Mouse (Mus musculus) small intestine, adult 2 months (tissue): Measurements from ENCODE around the gene Mxi1. TPM values are rescaled to one million over a fixed set of nuclear protein-coding genes. Genes with fewer than 3 reads are reported as not detected.

ENCODE experiments used
- H3K27ac ChIP-seq: fragments of 200-500 bp; 2 replicates; pipeline ENCODE4 v1.5.1; 2012; ENCODE audit warnings: low read depth, low read length, control low read depth, inconsistent platforms; ENCODE audit not compliant: insufficient read depth
- H3K27me3 ChIP-seq: fragments of 200-500 bp; 2 replicates; pipeline ENCODE4 v1.6.1; 2012; ENCODE audit warnings: mild to moderate bottlenecking, moderate library complexity, low read length, inconsistent platforms; ENCODE audit not compliant: control insufficient read depth, insufficient read depth
- H3K36me3 ChIP-seq: fragments of 200-500 bp; 2 replicates; pipeline ENCODE4 v1.6.1; 2012; ENCODE audit warnings: mild to moderate bottlenecking, low read length, control low read depth, inconsistent platforms; ENCODE audit not compliant: control insufficient read depth, insufficient read depth
- H3K4me1 ChIP-seq: fragments of 200-500 bp; 2 replicates; pipeline ENCODE4 v1.6.1; 2012; ENCODE audit warnings: low read length, inconsistent platforms, mixed read lengths; ENCODE audit not compliant: control insufficient read depth, insufficient read depth, insufficient read length
- H3K4me3 ChIP-seq: fragments of 200-500 bp; 2 replicates; pipeline ENCODE4 v1.5.1; 2012; ENCODE audit warnings: low read depth, mild to moderate bottlenecking, control low read depth, inconsistent platforms, low read length, moderate library complexity
- CTCF ChIP-seq: fragments of 200-500 bp; IDR thresholded peaks from 2 replicates; pipeline ENCODE4 v1.5.1; 2012; ENCODE audit warnings: low read depth, mild to moderate bottlenecking, control low read depth, inconsistent platforms, low read length, moderate library complexity, mixed read lengths; ENCODE audit not compliant: insufficient replicate concordance, insufficient read length; ENCODE audit errors: extremely low read depth
- POLR2A ChIP-seq: fragments of 200-500 bp; IDR thresholded peaks from 2 replicates; pipeline ENCODE4 v1.6.1; 2012; ENCODE audit warnings: low read depth, mild to moderate bottlenecking, control low read depth, inconsistent platforms, low read length, moderate library complexity
- WGBS: fragments of 180-500 bp; shearing (Covaris S2); methylation state at CpG from one replicate; pipeline ENCODE4 v1.1.7; 2018; 5-methylcytosine and 5-hydroxymethylcytosine counted together
- polyA plus RNA-seq: library from polyadenylated mRNA; depleted of rRNA; stranded (reverse); fragments of >200 nt; gene quantifications from 2 replicates; pipeline ENCODE4 v1.2.3, GENCODE M21; 2012

The Mxi1 gene
- polyA plus RNA-seq, 1 experiment: 66.0 TPM

GRCm38 (mm10) chr19:53312336-53312871, 2.1 kb downstream of the Mxi1 start:
- Histone ChIP-seq H3K36me3 (no peaks in the 10 kb centered on the region), H3K27me3 (no peaks in the 10 kb centered on the region), H3K4me3 (peak overlapping the region; percentile 99), H3K27ac (peak overlapping the region; percentile 81), H3K4me1 (peaks cover 15% of the 10 kb centered on the region)
- WGBS: under 1% methylated on average over 25 of the region's 26 CpGs
- TF ChIP-seq CTCF: no peak
- TF ChIP-seq POLR2A: no peak

DNA sequence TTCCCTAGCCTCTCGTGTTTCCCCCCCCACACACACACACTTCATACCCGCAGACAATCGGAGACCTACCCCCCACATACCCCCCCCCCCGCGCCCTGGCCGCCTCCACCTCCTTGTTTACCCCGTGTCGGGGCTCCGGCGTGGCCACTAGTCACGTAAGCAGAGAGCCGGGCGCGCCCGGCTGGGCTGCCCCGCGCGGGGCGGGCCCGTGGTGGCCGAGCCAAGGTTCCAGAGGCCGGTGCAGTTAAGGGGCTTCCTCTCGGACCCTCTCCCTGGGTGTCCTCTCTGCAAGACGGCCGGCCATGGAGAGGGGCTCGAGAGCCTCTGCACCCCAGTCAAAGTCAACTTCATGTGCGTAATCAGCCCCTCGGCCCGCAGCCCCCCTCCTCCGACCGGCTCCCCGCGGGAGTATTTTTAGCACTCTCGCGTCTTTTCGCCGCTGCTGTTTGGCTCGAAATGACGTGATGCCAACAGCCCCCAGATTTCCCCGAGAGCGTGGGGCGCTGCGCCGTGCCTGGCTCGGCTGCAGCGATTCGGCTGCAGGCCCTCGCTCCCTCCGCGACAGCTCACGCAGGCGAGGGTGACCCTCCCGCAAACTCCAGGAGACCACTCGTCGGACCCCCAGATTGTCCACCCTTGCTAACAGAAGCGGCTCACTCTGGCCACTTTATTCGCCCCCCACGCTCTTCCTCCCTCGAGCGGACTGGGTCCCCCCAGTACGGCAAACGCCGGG, 2.8 kb downstream of the Mxi1 start:
- Histone ChIP-seq H3K4me3 (peak overlapping the region; percentile 99), H3K27ac (peak overlapping the region; percentile 81), H3K27me3 (no peaks in the 10 kb centered on the region), H3K36me3 (no peaks in the 10 kb centered on the region), H3K4me1 (peaks cover 18% of the 10 kb centered on the region)
- WGBS: under 1% methylated on average over 63 of the region's 63 CpGs
- TF ChIP-seq CTCF (no peak), POLR2A (no peak)

DNA sequence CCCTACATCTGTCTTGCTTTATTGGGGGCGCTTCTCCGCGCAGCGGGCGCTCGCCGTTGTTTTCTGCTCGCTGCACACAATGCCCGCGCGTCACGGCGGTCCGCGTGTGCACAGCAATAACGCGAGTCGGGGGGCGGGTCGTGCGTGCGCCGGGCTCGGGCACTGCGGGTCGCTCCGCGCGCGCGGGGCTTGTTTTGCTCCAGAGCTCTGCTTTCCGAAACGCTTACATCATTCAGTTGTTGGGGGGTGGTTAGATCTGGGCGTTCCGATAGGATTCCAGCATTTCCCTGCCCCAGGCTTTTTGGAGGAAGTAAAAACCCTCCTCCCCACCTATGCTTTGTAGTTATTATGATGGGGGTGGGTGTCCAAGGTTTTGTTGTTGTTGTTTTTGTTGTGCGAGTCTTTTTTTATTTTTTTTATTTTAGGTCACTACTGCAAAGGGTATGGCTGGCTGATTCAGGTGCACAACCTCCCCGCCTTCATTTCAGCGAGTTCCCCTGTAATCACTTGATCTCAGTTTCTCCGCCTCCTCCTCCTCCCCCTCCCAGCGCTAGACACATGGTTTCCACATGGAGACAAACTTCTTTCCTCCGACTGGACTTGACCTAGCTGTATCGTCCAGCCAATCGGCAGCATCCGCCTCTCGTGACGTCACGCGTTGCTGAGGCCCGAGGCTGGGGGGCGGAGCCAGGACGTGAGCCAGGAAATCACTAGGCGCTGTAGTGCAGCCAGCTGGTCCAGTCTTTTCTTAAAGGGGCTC, 3.5 kb downstream of the Mxi1 start:
- WGBS: under 1% methylated on average over 52 of the region's 52 CpGs
- H3K27me3 ChIP-seq: no peaks in the 10 kb centered on the region
- TF ChIP-seq CTCF (no peak), POLR2A (no peak; the same call in 1 of the 2 replicates)
- H3K4me1 ChIP-seq: peaks cover 25% of the 10 kb centered on the region
- no peaks in the 10 kb centered on the region for H3K36me3 ChIP-seq
- peak overlapping the region; percentile 99 for H3K4me3 ChIP-seq
- peak overlapping the region; percentile 81 for H3K27ac ChIP-seq

GRCm38 (mm10) chr19:53314530-53315208, 4.4 kb downstream of the Mxi1 start:
- peak overlapping the region; percentile 59 for H3K4me3 ChIP-seq
- WGBS: 24% methylated on average over 16 of the region's 16 CpGs

GRCm38 (mm10) chr19:53315209-53315654, 4.9 kb downstream of the Mxi1 start:
- Histone ChIP-seq H3K36me3 (no peaks in the 10 kb centered on the region), H3K4me3 (no peak overlapping the region), H3K27me3 (no peaks in the 10 kb centered on the region), H3K27ac (no peak overlapping the region), H3K4me1 (peaks cover 33% of the 10 kb centered on the region)
- no peak for TF ChIP-seq CTCF
- 83% methylated on average over 7 of the region's 7 CpGs for WGBS

More at GRCm38 (mm10) chr19:53314530-53315208, 4.4 kb downstream of the Mxi1 start:
- H3K27ac ChIP-seq: peak overlapping the region; percentile 69
- no peak for TF ChIP-seq POLR2A
- no peak for TF ChIP-seq CTCF
- H3K36me3 ChIP-seq: no peaks in the 10 kb centered on the region
- peaks cover 30% of the 10 kb centered on the region for H3K4me1 ChIP-seq
- no peaks in the 10 kb centered on the region for H3K27me3 ChIP-seq

DNA sequence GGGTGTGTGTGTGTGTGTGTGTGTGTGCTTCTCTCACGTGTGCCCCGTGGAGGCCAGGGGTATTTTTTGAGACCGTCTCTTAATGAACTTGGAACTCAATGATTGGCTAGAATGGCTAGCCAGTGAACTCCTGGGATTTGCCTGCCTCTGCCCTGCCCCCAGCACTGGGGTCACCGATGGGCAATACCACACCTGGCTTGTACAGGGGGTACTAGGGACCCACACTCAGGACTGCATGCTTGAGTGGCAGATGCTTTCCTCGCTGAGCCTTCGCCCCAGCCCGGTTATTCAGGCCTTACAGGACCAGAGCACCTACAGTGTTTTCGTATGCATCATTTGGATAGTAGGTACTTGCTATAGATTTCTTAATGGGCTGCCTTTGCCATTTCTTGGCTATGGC, 5.8 kb downstream of the Mxi1 start:
- H3K4me3 ChIP-seq: no peak overlapping the region
- TF ChIP-seq CTCF (no peak), POLR2A (no peak)
- H3K36me3 ChIP-seq: no peaks in the 10 kb centered on the region
- H3K4me1 ChIP-seq: peaks cover 39% of the 10 kb centered on the region
- no peak overlapping the region for H3K27ac ChIP-seq
- 94% methylated on average over 8 of the region's 8 CpGs for WGBS
- H3K27me3 ChIP-seq: no peaks in the 10 kb centered on the region
